11 mouse cellular contexts compared by ENCODE assay signal in the genomic region with DNA sequence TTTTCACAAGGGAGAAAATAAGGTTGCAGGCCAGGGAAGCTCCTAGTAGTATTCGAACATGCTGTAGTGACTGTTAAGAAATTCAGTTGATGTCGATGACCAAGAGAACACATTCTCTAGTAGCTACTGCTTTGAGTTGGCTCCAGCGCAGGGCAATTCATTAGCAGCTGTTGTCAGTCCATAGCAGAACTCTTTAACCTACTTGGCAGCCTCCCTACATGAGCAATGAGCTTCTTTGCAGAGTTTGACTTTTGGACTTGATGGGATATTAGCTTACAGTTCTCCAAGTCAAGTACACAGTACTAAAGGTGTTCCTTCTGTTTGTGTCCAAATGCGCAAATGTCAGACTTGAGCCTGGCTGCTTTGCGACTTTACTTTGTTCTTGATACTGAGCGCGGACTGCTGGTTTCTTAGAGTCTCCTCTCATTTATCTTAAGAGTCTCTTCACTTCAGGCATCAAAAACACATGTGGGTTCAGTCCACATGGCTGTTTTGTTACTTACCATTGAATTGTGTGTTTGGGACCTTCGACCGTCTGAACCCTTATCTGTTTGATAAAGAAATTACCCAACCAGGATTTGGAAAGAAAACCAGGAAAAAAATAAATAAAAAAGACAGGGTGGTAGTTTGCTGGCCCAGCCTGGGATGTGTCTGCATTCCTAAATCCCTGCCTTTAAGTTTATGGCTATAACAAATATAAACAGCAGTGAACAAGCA. TPM values are rescaled to one million over a fixed set of nuclear protein-coding genes. Genes with fewer than 3 reads are reported as not detected.
DNase-seq lines count a peak whose midpoint lies in the region; ATAC-seq lines count a peak whose summit lies in the region.
"Had no signal": no experiment of that assay in that cellular context is flagged by ENCODE, and none has a peak within 500 bp of the region (broad histone marks: within the 10 kb centered on the region; RNA-seq: fewer than 3 reads in every experiment).

No protein-coding gene starts in this region.

- intact Hi-C loops in left cerebral cortex, postnatal 25 days (cut with DNase I): no loop called here
- intact Hi-C loops in left cerebral cortex, postnatal 14 days (cut with DNase I): no loop called here

- H3K4me2 ChIP-seq in hindbrain, embryonic 16.5 days (ENCODE audit: low read length): no peak overlapping the region
- H3K4me2 ChIP-seq in hindbrain, embryonic 11.5 days (replicated peaks; ENCODE audit: low read depth, low read length): no peak overlapping the region
- no peak overlapping the region for H3K4me2 ChIP-seq in intestine, embryonic 14.5 days (ENCODE audit: low read length)
- no peak overlapping the region for H3K4me2 ChIP-seq in lung, embryonic 16.5 days (ENCODE audit: low read depth, low read length)
- H3K4me2 ChIP-seq: midbrain, embryonic 12.5 days had no signal

- ATAC-seq in hindbrain, embryonic 16.5 days: peak; percentile 64
- no peak for ATAC-seq in hindbrain, embryonic 11.5 days (ENCODE audit: low FRiP score)
- ATAC-seq in intestine, embryonic 14.5 days (replicated peaks; ENCODE audit: low FRiP score, low TSS enrichment, low read depth): 0 out of 2 replicates have a peak, but pooled peaks have one; percentile 19
- peak; percentile 82 for ATAC-seq in lung, embryonic 16.5 days (ENCODE audit: low read depth)

- DNase-seq in hindbrain, embryonic 11.5 days (ENCODE audit: low spot score): no peak
- no peak for DNase-seq in intestine, embryonic 14.5 days (ENCODE audit: low spot score)
- no peak for DNase-seq in embryonic facial prominence, embryonic 10.5 days (ENCODE audit: low spot score)
- no peak for DNase-seq in left cerebral cortex, postnatal 25 days (ENCODE audit: low spot score in 2 of 2)
- no peak for DNase-seq in left cerebral cortex, postnatal 14 days (ENCODE audit: low spot score in 2 of 2)

- no peaks in the 10 kb centered on the region for H3K36me3 ChIP-seq in hindbrain, embryonic 16.5 days (ENCODE audit: control insufficient read depth, insufficient read depth, low read length)
- no peaks in the 10 kb centered on the region for H3K36me3 ChIP-seq in hindbrain, embryonic 11.5 days (ENCODE audit: control insufficient read depth, insufficient read depth, low read length)
- H3K36me3 ChIP-seq in intestine, embryonic 14.5 days (ENCODE audit: control insufficient read depth, insufficient read depth, low read length): no peaks in the 10 kb centered on the region
- H3K36me3 ChIP-seq in lung, embryonic 16.5 days (ENCODE audit: control insufficient read depth, insufficient read depth, low read length): no peaks in the 10 kb centered on the region
- peaks cover 5% of the 10 kb centered on the region for H3K36me3 ChIP-seq in embryonic facial prominence, embryonic 10.5 days (replicated peaks)
- H3K36me3 ChIP-seq: midbrain, embryonic 12.5 days had no signal

- no peaks in the 10 kb centered on the region for H3K27me3 ChIP-seq in hindbrain, embryonic 16.5 days (replicated peaks; ENCODE audit: control insufficient read depth, insufficient read depth, low read length)
- H3K27me3 ChIP-seq in hindbrain, embryonic 11.5 days (ENCODE audit: control insufficient read depth, insufficient read depth, low read length): no peaks in the 10 kb centered on the region
- H3K27me3 ChIP-seq in intestine, embryonic 14.5 days (replicated peaks; ENCODE audit: control insufficient read depth, insufficient read depth, low read length): no peaks in the 10 kb centered on the region
- no peaks in the 10 kb centered on the region for H3K27me3 ChIP-seq in lung, embryonic 16.5 days (ENCODE audit: control insufficient read depth, insufficient read depth, low read depth, low read length)
- no peaks in the 10 kb centered on the region for H3K27me3 ChIP-seq in embryonic facial prominence, embryonic 10.5 days (replicated peaks; ENCODE audit: low read depth, poor library complexity, severe bottlenecking)
- H3K27me3 ChIP-seq: midbrain, embryonic 12.5 days had no signal

- H3K4me3 ChIP-seq in hindbrain, embryonic 16.5 days (ENCODE audit: low read length): no peak overlapping the region
- H3K4me3 ChIP-seq in hindbrain, embryonic 11.5 days (ENCODE audit: low read depth, low read length): no peak overlapping the region
- H3K4me3 ChIP-seq in brown adipose tissue, adult 24 weeks (ENCODE audit: insufficient read depth, low read depth, low read length): no peak overlapping the region
- no peak overlapping the region for H3K4me3 ChIP-seq in intestine, embryonic 14.5 days (ENCODE audit: low read depth, low read length)
- no peak overlapping the region for H3K4me3 ChIP-seq in lung, embryonic 16.5 days (ENCODE audit: low read length)
- no peak overlapping the region for H3K4me3 ChIP-seq in embryonic facial prominence, embryonic 10.5 days
- H3K4me3 ChIP-seq: layer of hippocampus, adult 2 months; midbrain, embryonic 12.5 days had no signal

- 79% methylated on average over 9 of the region's 9 CpGs for WGBS in hindbrain, embryonic 16.5 days
- WGBS in hindbrain, embryonic 11.5 days: 85% methylated on average over 9 of the region's 9 CpGs
- 62% methylated on average over 9 of the region's 9 CpGs for WGBS in intestine, embryonic 14.5 days
- 36% methylated on average over 9 of the region's 9 CpGs for WGBS in lung, embryonic 16.5 days
- 91% methylated on average over 9 of the region's 9 CpGs for WGBS in embryonic facial prominence, embryonic 10.5 days

- peaks cover 8% of the 10 kb centered on the region for H3K4me1 ChIP-seq in hindbrain, embryonic 16.5 days (ENCODE audit: control insufficient read depth, insufficient read depth, low read depth, low read length)
- no peaks in the 10 kb centered on the region for H3K4me1 ChIP-seq in hindbrain, embryonic 11.5 days (replicated peaks; ENCODE audit: control insufficient read depth, insufficient read depth, low read length)
- H3K4me1 ChIP-seq in brown adipose tissue, adult 24 weeks (ENCODE audit: control insufficient read depth, insufficient read depth, insufficient read length, low read length): peaks cover 23% of the 10 kb centered on the region
- H3K4me1 ChIP-seq in intestine, embryonic 14.5 days (replicated peaks; ENCODE audit: control insufficient read depth, insufficient read depth, low read length): peaks cover 8% of the 10 kb centered on the region; the same call in 1 of the 2 replicates
- peaks cover 6% of the 10 kb centered on the region for H3K4me1 ChIP-seq in lung, embryonic 16.5 days (replicated peaks; ENCODE audit: control insufficient read depth, insufficient read depth, low read length)
- H3K4me1 ChIP-seq in embryonic facial prominence, embryonic 10.5 days: peaks cover 3% of the 10 kb centered on the region; the same call in 1 of the 2 replicates

- H3K9me3 ChIP-seq in hindbrain, embryonic 16.5 days (ENCODE audit: control insufficient read depth, low read length): no peaks in the 10 kb centered on the region
- H3K9me3 ChIP-seq in hindbrain, embryonic 11.5 days (ENCODE audit: control insufficient read depth, low read length): no peaks in the 10 kb centered on the region
- no peaks in the 10 kb centered on the region for H3K9me3 ChIP-seq in intestine, embryonic 14.5 days (ENCODE audit: control insufficient read depth, low read length)
- H3K9me3 ChIP-seq in lung, embryonic 16.5 days (ENCODE audit: control insufficient read depth, low read length): no peaks in the 10 kb centered on the region
- H3K9me3 ChIP-seq in embryonic facial prominence, embryonic 10.5 days: no peaks in the 10 kb centered on the region
- H3K9me3 ChIP-seq: G1E; midbrain, embryonic 12.5 days had no signal

- H3K9ac ChIP-seq in hindbrain, embryonic 16.5 days (ENCODE audit: low read depth, low read length): no peak overlapping the region
- no peak overlapping the region for H3K9ac ChIP-seq in hindbrain, embryonic 11.5 days (ENCODE audit: low read depth, low read length)
- H3K9ac ChIP-seq in intestine, embryonic 14.5 days (ENCODE audit: low read length): no peak overlapping the region
- no peak overlapping the region for H3K9ac ChIP-seq in lung, embryonic 16.5 days (ENCODE audit: low read length)
- H3K9ac ChIP-seq: midbrain, embryonic 12.5 days had no signal

- H3K27ac ChIP-seq in hindbrain, embryonic 16.5 days (ENCODE audit: low read depth, low read length): no peak overlapping the region
- H3K27ac ChIP-seq in hindbrain, embryonic 11.5 days (ENCODE audit: low read depth, low read length): no peak overlapping the region
- peak overlapping the region; percentile 23; the same call in 1 of the 2 replicates for H3K27ac ChIP-seq in brown adipose tissue, adult 24 weeks (replicated peaks; ENCODE audit: low read depth, low read length)
- H3K27ac ChIP-seq in intestine, embryonic 14.5 days (ENCODE audit: low read depth): no peak overlapping the region
- no peak overlapping the region for H3K27ac ChIP-seq in lung, embryonic 16.5 days (ENCODE audit: low read length)
- no peak overlapping the region for H3K27ac ChIP-seq in embryonic facial prominence, embryonic 10.5 days (replicated peaks)
- H3K27ac ChIP-seq: layer of hippocampus, adult 2 months; midbrain, embryonic 12.5 days had no signal

RNA-seq across cellular contexts. Expression of gene Cblb, which starts 47.9 kb away (rescaled TPM):
- polyA plus RNA-seq in hindbrain, embryonic 16.5 days (2015; fragmentation: Nextera tagmentation; extraction: Ambion mirVana): 8.0 and 11.3 TPM in 2 replicates
- polyA plus RNA-seq in hindbrain, embryonic 11.5 days (2014; fragmentation: Nextera tagmentation; extraction: Ambion mirVana): 54.2 and 54.6 TPM in 2 replicates
- polyA plus RNA-seq in brown adipose tissue, adult 24 weeks (2012; ENCODE audit: insufficient read depth, insufficient read length, missing spikeins): 6.6 and 8.0 TPM in 2 replicates
- polyA plus RNA-seq in intestine, embryonic 14.5 days (2014; fragmentation: Nextera tagmentation; extraction: Ambion mirVana): 12.1 and 12.3 TPM in 2 replicates
- 14.6 and 15.3 TPM in 2 replicates for polyA plus RNA-seq in lung, embryonic 16.5 days (2015; fragmentation: Nextera tagmentation; extraction: Ambion mirVana)
- 28.9 and 33.9 TPM in 2 replicates for polyA plus RNA-seq in embryonic facial prominence, embryonic 10.5 days (2016; fragmentation: Nextera tagmentation; extraction: Ambion mirVana)
- total RNA-seq in left cerebral cortex, postnatal 25 days (2021): 10 to 100 TPM; 18.7 to 20.6 TPM
- total RNA-seq in left cerebral cortex, postnatal 14 days (2021): 10 to 100 TPM; 20.2 TPM
